Mouse (Mus musculus) megakaryocyte, embryonic 14.5 days (primary cell): ENCODE measurements around the gene Mical1.

Experiments
- FLI1 ChIP-seq: IDR thresholded peaks from 2 replicates; pipeline ENCODE4 v1.6.1; 2012; ENCODE audit warnings: low read length, inconsistent platforms, mixed read lengths
- GATA1 ChIP-seq: IDR thresholded peaks from 3 replicates; pipeline ENCODE4 v1.6.1; 2012; ENCODE audit warnings: mixed read lengths, low read length, inconsistent platforms, borderline replicate concordance

DNA sequence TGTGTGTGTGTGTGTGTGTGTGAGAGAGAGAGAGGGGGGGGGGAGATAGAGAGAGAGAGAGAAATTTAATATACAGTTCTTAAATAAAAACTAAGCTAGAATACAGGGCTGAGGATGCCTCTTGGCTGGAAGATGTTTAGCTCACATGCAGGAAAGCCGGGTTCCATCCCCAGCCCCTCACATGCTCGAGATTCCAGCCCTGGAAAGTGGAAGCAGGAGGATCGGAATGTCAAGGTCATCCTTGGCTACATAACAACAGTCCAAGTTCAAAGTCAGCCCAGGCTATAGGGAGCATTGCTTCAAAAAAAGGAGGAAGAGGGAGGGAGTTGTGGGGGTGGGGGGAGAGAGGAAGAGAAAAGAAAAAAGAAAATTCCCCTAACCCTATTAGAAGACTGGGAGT lies 41.0 kb upstream of the Mical1 start:
- TF ChIP-seq GATA1 = no peak
- no peak for TF ChIP-seq FLI1
